Mouse (Mus musculus): ENCODE measurements around the gene Mcmbp. TPM values are rescaled to one million over a fixed set of nuclear protein-coding genes. Genes with fewer than 3 reads are reported as not detected.
A peak's percentile ranks its signal among the peaks of the same experiment; 100 is the strongest.

The Mcmbp gene
- total and polyA plus RNA-seq, 3 experiments = 44.6 to 91.1 TPM; not detected in 1

DNA sequence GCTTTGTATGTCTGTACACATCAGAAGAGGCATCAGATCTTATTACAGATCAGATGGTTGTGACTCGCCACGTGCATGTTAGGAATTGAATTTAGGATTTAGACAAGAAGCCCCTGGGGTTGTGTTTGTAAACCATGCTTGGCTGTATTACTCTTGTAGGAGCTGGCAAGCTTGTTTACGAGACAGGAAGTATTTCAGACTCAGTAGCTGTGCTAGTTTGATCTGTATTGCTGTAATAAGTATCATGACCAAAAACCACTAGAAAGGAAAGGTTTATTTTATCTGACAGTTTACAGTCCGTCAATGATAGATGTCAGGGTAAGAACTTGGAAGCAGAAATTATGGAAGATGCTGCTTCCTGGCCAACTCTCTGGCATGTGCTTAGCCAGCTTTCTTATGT, 18.7 kb upstream of the Mcmbp start (continued):
- TF ChIP-seq KAT2A (conservative IDR thresholded peaks at IDR 0.05; ENCODE audit: low read depth, low read length) (no peak), USF2 (IDR thresholded peaks at IDR 0.05; ENCODE audit: borderline replicate concordance in 1 of 2, insufficient read depth in 1 of 2, low read depth in 1 of 2, low read length in 2 of 2) (no peak)

DNA sequence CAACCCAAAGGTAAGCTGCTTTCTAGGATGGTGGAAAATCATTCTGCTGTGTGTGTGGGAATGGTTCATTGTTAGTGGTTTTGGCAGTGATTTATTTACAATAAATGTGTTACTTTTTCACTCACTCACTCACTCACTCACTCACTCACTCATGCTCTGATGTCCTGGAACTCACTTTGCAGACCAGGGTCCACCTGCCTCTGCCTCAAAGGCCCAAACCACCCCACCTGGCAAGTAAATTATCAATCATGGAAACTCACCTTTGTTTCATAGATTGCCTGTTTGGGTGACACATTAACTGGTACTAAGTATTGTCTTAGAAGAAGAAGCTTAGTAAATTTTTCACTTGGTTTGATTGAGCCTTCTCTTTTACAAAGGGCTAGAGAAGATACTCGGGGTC, 15.1 kb upstream of the Mcmbp start:
- no peaks in the 10 kb centered on the region for H3K9me3 ChIP-seq (replicated peaks; ENCODE audit: insufficient read depth, low read length)
- no peak for DNase-seq (ENCODE audit: low read depth, low spot score)
- H3K4me3 ChIP-seq (ENCODE audit: control insufficient read depth in 1 of 2, insufficient read depth in 1 of 2, low read depth in 2 of 2, low read length in 2 of 2) = no peak overlapping the region
- no peak overlapping the region for H3K9ac ChIP-seq (ENCODE audit: control insufficient read depth, low read depth, low read length, poor library complexity, severe bottlenecking)
- no peaks in the 10 kb centered on the region; the same call in 1 of the 2 replicates for H3K79me2 ChIP-seq (ENCODE audit: control insufficient read depth, insufficient read depth, low read length, poor library complexity)
- H3K27me3 ChIP-seq (ENCODE audit: control insufficient read depth in 1 of 2, insufficient read depth in 2 of 2, low read length in 2 of 2) = no peaks in the 10 kb centered on the region
- 0 out of 4 replicates have a peak, but pooled peaks cover 0 to 2% of the 10 kb centered on the region in 2 experiments for H3K4me1 ChIP-seq (ENCODE audit: control insufficient read depth in 1 of 2, insufficient read depth in 2 of 2, low read length in 2 of 2)
- no peak overlapping the region for H3K27ac ChIP-seq (ENCODE audit: control insufficient read depth, low read depth, low read length)
- no peak for TF ChIP-seq TAL1 (IDR thresholded peaks at IDR 0.05; ENCODE audit: low read length)
- TF ChIP-seq MAX (IDR thresholded peaks at IDR 0.05; ENCODE audit: low read length) = no peak
- TF ChIP-seq MEF2A (IDR thresholded peaks at IDR 0.05; ENCODE audit: extremely low read depth, insufficient replicate concordance, low read depth, low read length, poor library complexity, severe bottlenecking) = no peak
- TF ChIP-seq CTCF (IDR thresholded peaks at IDR 0.05 in 2 of 3, conservative IDR thresholded peaks at IDR 0.05 in 1 of 3; ENCODE audit: control insufficient read depth in 1 of 3, insufficient read depth in 1 of 3, low read depth in 2 of 3, low read length in 3 of 3, poor library complexity in 1 of 3, severe bottlenecking in 1 of 3) = no peak
- no peak for TF ChIP-seq MAZ (IDR thresholded peaks at IDR 0.05; ENCODE audit: low read depth, low read length)
- TF ChIP-seq MXI1 (IDR thresholded peaks at IDR 0.05; ENCODE audit: low read depth, low read length) = no peak
- TF ChIP-seq SIN3A (IDR thresholded peaks at IDR 0.05; ENCODE audit: low read length) = no peak
- TF ChIP-seq POLR2A (IDR thresholded peaks at IDR 0.05; ENCODE audit: control insufficient read depth in 1 of 2, insufficient read depth in 1 of 2, low read depth in 1 of 2, low read length in 2 of 2, poor library complexity in 1 of 2) = no peak
- H3K36me3 ChIP-seq (ENCODE audit: control insufficient read depth in 1 of 2, insufficient read depth in 2 of 2, low read length in 2 of 2) = peaks cover 2 to 41% of the 10 kb centered on the region in 2 experiments; a peak in 3 of 4 replicates

DNA sequence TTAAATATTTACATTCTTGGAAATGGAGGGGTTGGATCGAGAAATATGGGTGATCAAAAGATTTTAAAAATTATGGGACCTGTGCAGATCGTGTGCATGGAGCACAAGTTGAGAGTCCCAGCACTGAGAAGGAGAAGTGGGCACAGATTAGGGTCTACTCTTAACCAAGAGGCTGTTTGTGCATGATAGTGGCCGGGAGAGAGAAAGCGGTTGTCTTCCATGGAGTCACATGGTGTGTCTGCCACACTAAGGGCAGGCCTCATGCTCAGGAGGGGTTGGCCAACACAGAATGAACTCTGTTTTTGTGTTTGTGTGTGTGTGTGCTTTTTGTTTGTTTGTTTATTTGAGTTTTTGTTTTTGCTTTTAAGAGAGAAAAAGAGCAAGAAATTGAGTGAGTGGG, 11.7 kb upstream of the Mcmbp start:
- Histone ChIP-seq H3K27ac (ENCODE audit: control insufficient read depth, low read depth, low read length) (no peak overlapping the region), H3K79me2 (ENCODE audit: control insufficient read depth, insufficient read depth, low read length, poor library complexity) (peaks cover 26% of the 10 kb centered on the region), H3K4me1 (ENCODE audit: control insufficient read depth in 1 of 2, insufficient read depth in 2 of 2, low read length in 2 of 2) (peaks cover 8 to 19% of the 10 kb centered on the region in 2 experiments), H3K36me3 (ENCODE audit: control insufficient read depth in 1 of 2, insufficient read depth in 2 of 2, low read length in 2 of 2) (peaks cover 22 to 23% of the 10 kb centered on the region in 2 experiments), H3K9ac (ENCODE audit: control insufficient read depth, low read depth, low read length, poor library complexity, severe bottlenecking) (no peak overlapping the region), H3K4me3 (ENCODE audit: control insufficient read depth in 1 of 2, insufficient read depth in 1 of 2, low read depth in 2 of 2, low read length in 2 of 2) (no peak overlapping the region), H3K9me3 (replicated peaks; ENCODE audit: insufficient read depth, low read length) (no peaks in the 10 kb centered on the region), H3K27me3 (ENCODE audit: control insufficient read depth in 1 of 2, insufficient read depth in 2 of 2, low read length in 2 of 2) (no peaks in the 10 kb centered on the region)
- TF ChIP-seq MAFK (IDR thresholded peaks at IDR 0.05; ENCODE audit: borderline replicate concordance, low read depth, low read length) = no peak
- TF ChIP-seq MAZ (IDR thresholded peaks at IDR 0.05; ENCODE audit: low read depth, low read length) = no peak
- no peak for TF ChIP-seq MAX (IDR thresholded peaks at IDR 0.05; ENCODE audit: low read length)
- peak; percentile 71 for TF ChIP-seq USF1 (IDR thresholded peaks at IDR 0.05; ENCODE audit: low read depth, low read length)
- TF ChIP-seq HCFC1 (IDR thresholded peaks at IDR 0.05; ENCODE audit: low read depth, low read length) = no peak
- no peak for TF ChIP-seq RCOR1 (IDR thresholded peaks at IDR 0.05; ENCODE audit: low read depth, low read length)
- no peak for TF ChIP-seq GATA1 (IDR thresholded peaks at IDR 0.05; ENCODE audit: low read depth, low read length)
- peak; percentile 45 for TF ChIP-seq TAL1 (IDR thresholded peaks at IDR 0.05; ENCODE audit: low read length)
- no peak for TF ChIP-seq POLR2AphosphoS5 (IDR thresholded peaks at IDR 0.05; ENCODE audit: borderline replicate concordance, low read depth, low read length)
- TF ChIP-seq USF2 (IDR thresholded peaks at IDR 0.05; ENCODE audit: borderline replicate concordance in 1 of 2, insufficient read depth in 1 of 2, low read depth in 1 of 2, low read length in 2 of 2) = no peak
- no peak for TF ChIP-seq E2F4 (IDR thresholded peaks at IDR 0.05; ENCODE audit: borderline replicate concordance, low read depth, low read length)
- peak; percentile 53 for DNase-seq (ENCODE audit: low read depth, low spot score)
